Mouse (Mus musculus): ENCODE results near the gene Spaca3. TPM values are rescaled to one million over a fixed set of nuclear protein-coding genes. Genes with fewer than 3 reads are reported as not detected.

The Spaca3 gene
- polyA plus RNA-seq, 1 experiment from 2014 or later: not detected

GRCm38 (mm10) chr11:80854430-80854829 is 3.7 kb upstream of the Spaca3 start:
- Histone ChIP-seq H3K4me2 (ENCODE audit: low read length) (no peak overlapping the region), H3K9ac (ENCODE audit: low read depth, low read length) (no peak overlapping the region), H3K27me3 (ENCODE audit: control insufficient read depth, insufficient read depth, low read depth, low read length) (no peaks in the 10 kb centered on the region), H3K4me3 (ENCODE audit: low read depth, low read length) (no peak overlapping the region), H3K9me3 (replicated peaks; ENCODE audit: control insufficient read depth, low read length, poor library complexity, severe bottlenecking) (no peaks in the 10 kb centered on the region), H3K4me1 (ENCODE audit: control insufficient read depth, insufficient read depth, low read length) (peaks cover 11% of the 10 kb centered on the region), H3K27ac (ENCODE audit: low read length) (no peak overlapping the region), H3K36me3 (ENCODE audit: control insufficient read depth, insufficient read depth, low read length) (no peaks in the 10 kb centered on the region)
- no peak for ATAC-seq
- WGBS: 92% methylated on average over 11 of the region's 11 CpGs

- Histone ChIP-seq H3K9ac (ENCODE audit: low read depth, low read length) (no peak overlapping the region), H3K9me3 (replicated peaks; ENCODE audit: control insufficient read depth, low read length, poor library complexity, severe bottlenecking) (no peaks in the 10 kb centered on the region), H3K4me1 (ENCODE audit: control insufficient read depth, insufficient read depth, low read length) (peaks cover 11% of the 10 kb centered on the region), H3K27ac (ENCODE audit: low read length) (no peak overlapping the region), H3K27me3 (ENCODE audit: control insufficient read depth, insufficient read depth, low read depth, low read length) (no peaks in the 10 kb centered on the region), H3K36me3 (ENCODE audit: control insufficient read depth, insufficient read depth, low read length) (no peaks in the 10 kb centered on the region), H3K4me2 (ENCODE audit: low read length) (no peak overlapping the region), H3K4me3 (ENCODE audit: low read depth, low read length) (no peak overlapping the region)
- WGBS: 63% methylated on average over 7 of the region's 7 CpGs
- no peak for ATAC-seq
Observed at GRCm38 (mm10) chr11:80854908-80855307, 3.3 kb upstream of the Spaca3 start.

GRCm38 (mm10) chr11:80856827-80857226 is 1.3 kb upstream of the Spaca3 start:
- ATAC-seq: no peak

GRCm38 (mm10) chr11:80862941-80863340 is 4.8 kb downstream of the Spaca3 start:
- Histone ChIP-seq H3K27me3 (ENCODE audit: control insufficient read depth, insufficient read depth, low read depth, low read length) (no peaks in the 10 kb centered on the region), H3K4me2 (ENCODE audit: low read length) (no peak overlapping the region), H3K27ac (ENCODE audit: low read length) (no peak overlapping the region), H3K4me1 (ENCODE audit: control insufficient read depth, insufficient read depth, low read length) (no peaks in the 10 kb centered on the region), H3K9ac (ENCODE audit: low read depth, low read length) (no peak overlapping the region), H3K36me3 (ENCODE audit: control insufficient read depth, insufficient read depth, low read length) (no peaks in the 10 kb centered on the region), H3K4me3 (ENCODE audit: low read depth, low read length) (no peak overlapping the region), H3K9me3 (replicated peaks; ENCODE audit: control insufficient read depth, low read length, poor library complexity, severe bottlenecking) (no peaks in the 10 kb centered on the region)
- WGBS: 96% methylated on average over 7 of the region's 7 CpGs
- ATAC-seq: no peak

More at GRCm38 (mm10) chr11:80856827-80857226, 1.3 kb upstream of the Spaca3 start:
- 66% methylated on average over 2 of the region's 2 CpGs for whole genome bisulfite sequencing
- Histone ChIP-seq H3K27ac (ENCODE audit: low read length) (no peak overlapping the region), H3K4me1 (ENCODE audit: control insufficient read depth, insufficient read depth, low read length) (peaks cover 11% of the 10 kb centered on the region), H3K27me3 (ENCODE audit: control insufficient read depth, insufficient read depth, low read depth, low read length) (no peaks in the 10 kb centered on the region), H3K4me2 (ENCODE audit: low read length) (no peak overlapping the region), H3K36me3 (ENCODE audit: control insufficient read depth, insufficient read depth, low read length) (no peaks in the 10 kb centered on the region), H3K9ac (ENCODE audit: low read depth, low read length) (no peak overlapping the region), H3K9me3 (replicated peaks; ENCODE audit: control insufficient read depth, low read length, poor library complexity, severe bottlenecking) (no peaks in the 10 kb centered on the region), H3K4me3 (ENCODE audit: low read depth, low read length) (no peak overlapping the region)

- Histone ChIP-seq H3K27me3 (ENCODE audit: control insufficient read depth, insufficient read depth, low read depth, low read length) (no peaks in the 10 kb centered on the region), H3K4me3 (ENCODE audit: low read depth, low read length) (no peak overlapping the region), H3K36me3 (ENCODE audit: control insufficient read depth, insufficient read depth, low read length) (no peaks in the 10 kb centered on the region), H3K4me1 (ENCODE audit: control insufficient read depth, insufficient read depth, low read length) (no peaks in the 10 kb centered on the region), H3K4me2 (ENCODE audit: low read length) (no peak overlapping the region), H3K9ac (ENCODE audit: low read depth, low read length) (no peak overlapping the region), H3K27ac (ENCODE audit: low read length) (no peak overlapping the region), H3K9me3 (replicated peaks; ENCODE audit: control insufficient read depth, low read length, poor library complexity, severe bottlenecking) (no peaks in the 10 kb centered on the region)
- no peak for ATAC-seq
- WGBS: 84% methylated on average over 1 of the region's 1 CpGs
Observed at GRCm38 (mm10) chr11:80868039-80868438, 9.9 kb downstream of the Spaca3 start.

- H3K27ac ChIP-seq (ENCODE audit: low read length): no peak overlapping the region
- H3K9ac ChIP-seq (ENCODE audit: low read depth, low read length): no peak overlapping the region
- no peak for ATAC-seq
- no peak overlapping the region for H3K4me2 ChIP-seq (ENCODE audit: low read length)
- WGBS: 72% methylated on average over 17 of the region's 17 CpGs
- H3K9me3 ChIP-seq (replicated peaks; ENCODE audit: control insufficient read depth, low read length, poor library complexity, severe bottlenecking): no peaks in the 10 kb centered on the region
- H3K4me1 ChIP-seq (ENCODE audit: control insufficient read depth, insufficient read depth, low read length): no peaks in the 10 kb centered on the region
- H3K4me3 ChIP-seq (ENCODE audit: low read depth, low read length): no peak overlapping the region
- no peaks in the 10 kb centered on the region for H3K27me3 ChIP-seq (ENCODE audit: control insufficient read depth, insufficient read depth, low read depth, low read length)
- no peaks in the 10 kb centered on the region for H3K36me3 ChIP-seq (ENCODE audit: control insufficient read depth, insufficient read depth, low read length)
Observed at GRCm38 (mm10) chr11:80872509-80873474, 14.6 kb downstream of the Spaca3 start.

- WGBS: 62% methylated on average over 11 of the region's 11 CpGs
- no peaks in the 10 kb centered on the region for H3K36me3 ChIP-seq (ENCODE audit: control insufficient read depth, insufficient read depth, low read length)
- H3K9ac ChIP-seq (ENCODE audit: low read depth, low read length): no peak overlapping the region
- no peaks in the 10 kb centered on the region for H3K27me3 ChIP-seq (ENCODE audit: control insufficient read depth, insufficient read depth, low read depth, low read length)
- H3K9me3 ChIP-seq (replicated peaks; ENCODE audit: control insufficient read depth, low read length, poor library complexity, severe bottlenecking): no peaks in the 10 kb centered on the region
- H3K4me2 ChIP-seq (ENCODE audit: low read length): no peak overlapping the region
- no peak overlapping the region for H3K27ac ChIP-seq (ENCODE audit: low read length)
- no peak overlapping the region for H3K4me3 ChIP-seq (ENCODE audit: low read depth, low read length)
- H3K4me1 ChIP-seq (ENCODE audit: control insufficient read depth, insufficient read depth, low read length): no peaks in the 10 kb centered on the region
- ATAC-seq: no peak
Observed at GRCm38 (mm10) chr11:80877131-80877651, 19.0 kb downstream of the Spaca3 start.

- Histone ChIP-seq H3K4me3 (ENCODE audit: low read depth, low read length) (no peak overlapping the region), H3K27me3 (ENCODE audit: control insufficient read depth, insufficient read depth, low read depth, low read length) (no peaks in the 10 kb centered on the region), H3K4me1 (ENCODE audit: control insufficient read depth, insufficient read depth, low read length) (no peaks in the 10 kb centered on the region), H3K9ac (ENCODE audit: low read depth, low read length) (no peak overlapping the region), H3K36me3 (ENCODE audit: control insufficient read depth, insufficient read depth, low read length) (no peaks in the 10 kb centered on the region), H3K27ac (ENCODE audit: low read length) (no peak overlapping the region), H3K4me2 (ENCODE audit: low read length) (no peak overlapping the region), H3K9me3 (replicated peaks; ENCODE audit: control insufficient read depth, low read length, poor library complexity, severe bottlenecking) (no peaks in the 10 kb centered on the region)
- WGBS: 90% methylated on average over 2 of the region's 2 CpGs
- ATAC-seq: no peak
Observed at GRCm38 (mm10) chr11:80878026-80878425, 19.9 kb downstream of the Spaca3 start.

- ATAC-seq: no peak
Observed at GRCm38 (mm10) chr11:80882229-80882810, 24.2 kb downstream of the Spaca3 start.

More at GRCm38 (mm10) chr11:80882229-80882810, 24.2 kb downstream of the Spaca3 start:
- 86% methylated on average over 7 of the region's 7 CpGs for WGBS
- Histone ChIP-seq H3K36me3 (ENCODE audit: control insufficient read depth, insufficient read depth, low read length) (no peaks in the 10 kb centered on the region), H3K9me3 (replicated peaks; ENCODE audit: control insufficient read depth, low read length, poor library complexity, severe bottlenecking) (no peaks in the 10 kb centered on the region), H3K27me3 (ENCODE audit: control insufficient read depth, insufficient read depth, low read depth, low read length) (no peaks in the 10 kb centered on the region), H3K4me2 (ENCODE audit: low read length) (no peak overlapping the region), H3K4me3 (ENCODE audit: low read depth, low read length) (no peak overlapping the region), H3K4me1 (ENCODE audit: control insufficient read depth, insufficient read depth, low read length) (no peaks in the 10 kb centered on the region), H3K27ac (ENCODE audit: low read length) (no peak overlapping the region), H3K9ac (ENCODE audit: low read depth, low read length) (no peak overlapping the region)
